Mouse (Mus musculus): Measurements from ENCODE around the gene Smad6.

DNA sequence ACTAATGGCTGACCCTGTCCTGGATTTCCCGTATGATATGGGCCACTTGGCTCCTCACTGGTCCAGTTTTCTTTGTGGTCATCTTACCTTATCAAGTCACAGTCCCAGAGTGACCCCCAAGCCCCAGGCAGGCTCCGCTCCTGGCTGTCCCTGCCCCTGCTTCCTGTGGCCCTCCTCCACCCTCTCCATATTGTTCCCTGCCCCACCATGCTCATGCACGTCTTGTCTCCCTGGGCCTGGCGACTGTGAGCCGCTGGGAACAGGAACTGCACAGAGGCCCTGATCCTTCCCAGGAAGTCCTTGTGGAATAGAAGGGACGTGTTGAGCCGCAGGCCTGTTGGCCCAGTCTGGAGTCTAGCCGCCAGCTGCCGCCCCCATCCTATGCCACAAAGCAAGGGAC, 33.3 kb upstream of the Smad6 start:
- TF ChIP-seq CTCF (IDR thresholded peaks at IDR 0.05; ENCODE audit: low read depth, low read length), result no peak
- TF ChIP-seq GATA1 (IDR thresholded peaks at IDR 0.05; ENCODE audit: borderline replicate concordance, low read length), result no peak
- TF ChIP-seq TAL1 (conservative IDR thresholded peaks at IDR 0.05; ENCODE audit: low read depth, low read length), result no peak

Data from G1E (cell line).